Mouse (Mus musculus) neural tube, embryonic 15.5 days (tissue): ENCODE results near the gene Nhlh1. TPM values are rescaled to one million over a fixed set of nuclear protein-coding genes. Genes with fewer than 3 reads are reported as not detected.

ENCODE experiments used
- ATAC-seq: fragments of 200-750 bp; cut with Nextera tagmentation; 2 replicates; pipeline ENCODE4 v1.8.0; 2017; ENCODE audit warnings: mild to moderate bottlenecking, moderate TSS enrichment, moderate library complexity; ENCODE audit not compliant: low FRiP score
- H3K27ac ChIP-seq: fragments of 300-500 bp; sonication (generic); replicated peaks from 2 replicates; pipeline ENCODE4 v1.5.1; 2015; ENCODE audit warnings: mild to moderate bottlenecking, inconsistent platforms
- H3K27me3 ChIP-seq: fragments of 300-500 bp; sonication (generic); replicated peaks from 2 replicates; pipeline ENCODE4 v1.6.1; 2015; ENCODE audit warnings: inconsistent platforms
- H3K36me3 ChIP-seq: fragments of 300-500 bp; sonication (generic); 2 replicates; pipeline ENCODE4 v1.6.1; 2015; ENCODE audit warnings: inconsistent platforms
- H3K4me1 ChIP-seq: fragments of 300-500 bp; sonication (generic); 2 replicates; pipeline ENCODE4 v1.6.1; 2015; ENCODE audit warnings: inconsistent platforms
- H3K4me2 ChIP-seq: fragments of 300-500 bp; sonication (generic); 2 replicates; pipeline ENCODE4 v1.6.1; 2015; ENCODE audit warnings: inconsistent platforms, mild to moderate bottlenecking, moderate library complexity
- H3K4me3 ChIP-seq: fragments of 300-500 bp; sonication (generic); replicated peaks from 2 replicates; pipeline ENCODE4 v1.5.1; 2015; ENCODE audit warnings: mild to moderate bottlenecking, inconsistent platforms
- H3K9ac ChIP-seq: fragments of 300-500 bp; sonication (generic); replicated peaks from 2 replicates; pipeline ENCODE4 v1.6.1; 2015; ENCODE audit warnings: mild to moderate bottlenecking, inconsistent platforms
- H3K9me3 ChIP-seq: fragments of 300-500 bp; sonication (generic); replicated peaks from 2 replicates; pipeline ENCODE4 v1.6.1; 2016; ENCODE audit warnings: inconsistent platforms
- WGBS: fragments of 180-500 bp; shearing (Covaris S2); methylation state at CpG from one replicate; pipeline ENCODE4 v1.1.7; 2015; ENCODE audit warnings: mixed read lengths; 5-methylcytosine and 5-hydroxymethylcytosine counted together
- polyA plus RNA-seq: library from polyadenylated mRNA; unstranded; fragments of >200 nt; fragmentation: Nextera tagmentation; extraction: Ambion mirVana; gene quantifications from 2 replicates; pipeline ENCODE4 v1.2.1, GENCODE M21; 2015

The Nhlh1 gene
- 2.2 and 2.6 TPM in 2 replicates for polyA plus RNA-seq

- WGBS, result 18% methylated on average over 2 of the region's 2 CpGs
- no peaks in the 10 kb centered on the region for H3K9me3 ChIP-seq
- H3K4me2 ChIP-seq, result 0 out of 2 replicates have a peak within 1 kb of the TSS, but pooled peaks have one; percentile 17
- ATAC-seq, result peak; percentile 22; the same call in 1 of the 2 replicates
- peak within 1 kb of the TSS; percentile 19 for H3K4me3 ChIP-seq
- H3K4me1 ChIP-seq, result peaks cover 36% of the 10 kb centered on the region
- H3K36me3 ChIP-seq, result no peaks in the 10 kb centered on the region
- H3K9ac ChIP-seq, result no peak within 1 kb of the TSS
- H3K27ac ChIP-seq, result no peak within 1 kb of the TSS; the same call in 1 of the 2 replicates
- no peaks in the 10 kb centered on the region for H3K27me3 ChIP-seq
Observed at GRCm38 (mm10) chr1:172057491-172057921, at the start of gene Nhlh1. TSS of gene Nhlh1 (minus strand) at chr1:172057573.

- Histone ChIP-seq H3K4me2 (no peak overlapping the region), H3K9me3 (no peaks in the 10 kb centered on the region), H3K36me3 (peaks cover 90% of the 10 kb centered on the region), H3K4me3 (no peak overlapping the region), H3K27me3 (no peaks in the 10 kb centered on the region), H3K27ac (no peak overlapping the region), H3K4me1 (no peaks in the 10 kb centered on the region), H3K9ac (no peak overlapping the region)
- no peak for ATAC-seq
- WGBS, result 62% methylated on average over 11 of the region's 11 CpGs
Observed at GRCm38 (mm10) chr1:172105101-172105500, 47.7 kb upstream of the Nhlh1 start.

- H3K4me3 ChIP-seq, result no peak overlapping the region
- H3K9ac ChIP-seq, result no peak overlapping the region
- no peak for ATAC-seq
- WGBS, result 93% methylated on average over 4 of the region's 4 CpGs
- peaks cover 84% of the 10 kb centered on the region for H3K36me3 ChIP-seq
- H3K4me1 ChIP-seq, result no peaks in the 10 kb centered on the region
- no peak overlapping the region for H3K27ac ChIP-seq
- H3K4me2 ChIP-seq, result no peak overlapping the region
- no peaks in the 10 kb centered on the region for H3K9me3 ChIP-seq
- no peaks in the 10 kb centered on the region for H3K27me3 ChIP-seq
Observed at GRCm38 (mm10) chr1:172103619-172104018, 46.2 kb upstream of the Nhlh1 start.

GRCm38 (mm10) chr1:172099325-172100033 lies 42.1 kb upstream of the Nhlh1 start:
- Histone ChIP-seq H3K4me1 (no peaks in the 10 kb centered on the region), H3K27ac (no peak overlapping the region), H3K4me3 (no peak overlapping the region), H3K9ac (no peak overlapping the region), H3K27me3 (no peaks in the 10 kb centered on the region), H3K9me3 (no peaks in the 10 kb centered on the region), H3K4me2 (no peak overlapping the region), H3K36me3 (peaks cover 71% of the 10 kb centered on the region)
- 85% methylated on average over 6 of the region's 6 CpGs for WGBS
- no peak for ATAC-seq

- no peak overlapping the region for H3K4me2 ChIP-seq
- ATAC-seq, result no peak
- no peak overlapping the region for H3K27ac ChIP-seq
- no peaks in the 10 kb centered on the region for H3K9me3 ChIP-seq
- H3K4me1 ChIP-seq, result no peaks in the 10 kb centered on the region
- no peaks in the 10 kb centered on the region for H3K27me3 ChIP-seq
- WGBS, result 52% methylated on average over 6 of the region's 6 CpGs
- H3K4me3 ChIP-seq, result no peak overlapping the region
- H3K9ac ChIP-seq, result no peak overlapping the region
- peaks cover 72% of the 10 kb centered on the region for H3K36me3 ChIP-seq
Observed at GRCm38 (mm10) chr1:172095202-172095601, 37.8 kb upstream of the Nhlh1 start.

- no peak overlapping the region for H3K4me2 ChIP-seq
- H3K9me3 ChIP-seq, result no peaks in the 10 kb centered on the region
- no peak overlapping the region for H3K9ac ChIP-seq
- H3K36me3 ChIP-seq, result peaks cover 75% of the 10 kb centered on the region
- no peak for ATAC-seq
- no peaks in the 10 kb centered on the region for H3K4me1 ChIP-seq
- no peak overlapping the region for H3K27ac ChIP-seq
- H3K27me3 ChIP-seq, result no peaks in the 10 kb centered on the region
- no peak overlapping the region for H3K4me3 ChIP-seq
Observed at GRCm38 (mm10) chr1:172094295-172094694, 36.9 kb upstream of the Nhlh1 start.

GRCm38 (mm10) chr1:172093522-172093921 lies 36.1 kb upstream of the Nhlh1 start:
- H3K4me2 ChIP-seq, result no peak overlapping the region
- no peaks in the 10 kb centered on the region for H3K27me3 ChIP-seq
- H3K4me1 ChIP-seq, result no peaks in the 10 kb centered on the region
- 64% methylated on average over 3 of the region's 3 CpGs for WGBS
- no peak overlapping the region for H3K27ac ChIP-seq
- H3K36me3 ChIP-seq, result peaks cover 80% of the 10 kb centered on the region
- H3K4me3 ChIP-seq, result no peak overlapping the region
- no peaks in the 10 kb centered on the region for H3K9me3 ChIP-seq
- H3K9ac ChIP-seq, result no peak overlapping the region
- ATAC-seq, result no peak

- Histone ChIP-seq H3K9ac (peak overlapping the region; percentile 85), H3K27me3 (no peaks in the 10 kb centered on the region), H3K4me2 (peak overlapping the region; percentile 59), H3K27ac (peak overlapping the region; percentile 94), H3K4me1 (peaks cover 26% of the 10 kb centered on the region), H3K9me3 (no peaks in the 10 kb centered on the region), H3K4me3 (peak overlapping the region; percentile 91), H3K36me3 (peaks cover 21% of the 10 kb centered on the region)
- 2% methylated on average over 24 of the region's 24 CpGs for WGBS
- ATAC-seq, result peak; percentile 72
Observed at GRCm38 (mm10) chr1:172082899-172083445, 25.6 kb upstream of the Nhlh1 start.

- peak within 1 kb of the TSS; percentile 59 for H3K4me2 ChIP-seq
- H3K4me1 ChIP-seq, result peaks cover 26% of the 10 kb centered on the region
- no peaks in the 10 kb centered on the region for H3K27me3 ChIP-seq
- H3K9me3 ChIP-seq, result no peaks in the 10 kb centered on the region
- H3K4me3 ChIP-seq, result peak within 1 kb of the TSS; percentile 91
- peak; percentile 98 for ATAC-seq
- peak within 1 kb of the TSS; percentile 94 for H3K27ac ChIP-seq
- under 1% methylated on average over 40 of the region's 40 CpGs for WGBS
- H3K36me3 ChIP-seq, result peaks cover 21% of the 10 kb centered on the region
- H3K9ac ChIP-seq, result peak within 1 kb of the TSS; percentile 85
Observed at GRCm38 (mm10) chr1:172082101-172082898, 24.9 kb upstream of the Nhlh1 start, which contains the start of the genes Copa and Ncstn. TSS of gene Copa (plus strand) at chr1:172082529. TSS of gene Ncstn (minus strand) at chr1:172082795.

GRCm38 (mm10) chr1:172077981-172078380 lies 20.6 kb upstream of the Nhlh1 start:
- H3K36me3 ChIP-seq, result peaks cover 58% of the 10 kb centered on the region
- no peak overlapping the region for H3K4me2 ChIP-seq
- H3K4me3 ChIP-seq, result no peak overlapping the region
- no peaks in the 10 kb centered on the region for H3K9me3 ChIP-seq
- peaks cover 8% of the 10 kb centered on the region for H3K4me1 ChIP-seq
- 71% methylated on average over 5 of the region's 5 CpGs for WGBS
- H3K27ac ChIP-seq, result no peak overlapping the region
- no peak for ATAC-seq
- H3K9ac ChIP-seq, result no peak overlapping the region
- no peaks in the 10 kb centered on the region for H3K27me3 ChIP-seq

- ATAC-seq, result no peak
- 98% methylated on average over 7 of the region's 7 CpGs for WGBS
- Histone ChIP-seq H3K27ac (no peak overlapping the region), H3K9me3 (no peaks in the 10 kb centered on the region), H3K27me3 (no peaks in the 10 kb centered on the region), H3K4me1 (no peaks in the 10 kb centered on the region), H3K9ac (no peak overlapping the region), H3K4me2 (no peak overlapping the region), H3K36me3 (peaks cover 91% of the 10 kb centered on the region), H3K4me3 (no peak overlapping the region)
Observed at GRCm38 (mm10) chr1:172072604-172073003, 15.2 kb upstream of the Nhlh1 start.
